Mouse (Mus musculus) CH12.LX (cell line): ENCODE measurements around the gene Stxbp3.

Source experiments
- EP300 ChIP-seq: IDR thresholded peaks from 2 replicates; pipeline ENCODE4 v1.6.1; 2011; ENCODE audit warnings: low read length, improper control_type of control experiment
- ETS1 ChIP-seq: conservative IDR thresholded peaks from 2 replicates; pipeline ENCODE4 v1.6.1; 2012; ENCODE audit warnings: low read depth, mild to moderate bottlenecking, inconsistent platforms, low read length, improper control_type of control experiment, moderate library complexity
- HCFC1 ChIP-seq: IDR thresholded peaks from 2 replicates; pipeline ENCODE4 v1.6.1; 2012; ENCODE audit warnings: low read depth, mild to moderate bottlenecking, inconsistent platforms, low read length, improper control_type of control experiment
- JUND ChIP-seq: conservative IDR thresholded peaks from 2 replicates; pipeline ENCODE4 v1.6.1; 2011; ENCODE audit warnings: low read depth, low read length, improper control_type of control experiment
- MAFK ChIP-seq: IDR thresholded peaks from 2 replicates; pipeline ENCODE4 v1.6.1; 2011; ENCODE audit warnings: low read length, improper control_type of control experiment; ENCODE audit not compliant: insufficient replicate concordance
- MYC ChIP-seq: IDR thresholded peaks from 2 replicates; pipeline ENCODE4 v1.6.1; 2011; ENCODE audit warnings: low read depth, mild to moderate bottlenecking, improper control_type of control experiment, low read length
- POLR2A ChIP-seq: IDR thresholded peaks from 2 replicates; pipeline ENCODE4 v1.6.1; 2011; ENCODE audit warnings: low read depth, mild to moderate bottlenecking, improper control_type of control experiment, low read length
- POLR2AphosphoS2 ChIP-seq: IDR thresholded peaks from 2 replicates; pipeline ENCODE4 v1.6.1; 2011; ENCODE audit warnings: low read depth, low read length, improper control_type of control experiment
- TCF12 ChIP-seq: IDR thresholded peaks from 2 replicates; pipeline ENCODE4 v1.6.1; 2014; ENCODE audit warnings: low read depth, mild to moderate bottlenecking, inconsistent platforms, low read length, improper control_type of control experiment
- USF1 ChIP-seq: IDR thresholded peaks from 2 replicates; pipeline ENCODE4 v1.6.1; 2014; ENCODE audit warnings: low read depth, mild to moderate bottlenecking, inconsistent platforms, low read length, improper control_type of control experiment
- USF2 ChIP-seq: conservative IDR thresholded peaks from 2 replicates; pipeline ENCODE4 v1.6.1; 2011; ENCODE audit warnings: low read depth, low read length, improper control_type of control experiment

DNA sequence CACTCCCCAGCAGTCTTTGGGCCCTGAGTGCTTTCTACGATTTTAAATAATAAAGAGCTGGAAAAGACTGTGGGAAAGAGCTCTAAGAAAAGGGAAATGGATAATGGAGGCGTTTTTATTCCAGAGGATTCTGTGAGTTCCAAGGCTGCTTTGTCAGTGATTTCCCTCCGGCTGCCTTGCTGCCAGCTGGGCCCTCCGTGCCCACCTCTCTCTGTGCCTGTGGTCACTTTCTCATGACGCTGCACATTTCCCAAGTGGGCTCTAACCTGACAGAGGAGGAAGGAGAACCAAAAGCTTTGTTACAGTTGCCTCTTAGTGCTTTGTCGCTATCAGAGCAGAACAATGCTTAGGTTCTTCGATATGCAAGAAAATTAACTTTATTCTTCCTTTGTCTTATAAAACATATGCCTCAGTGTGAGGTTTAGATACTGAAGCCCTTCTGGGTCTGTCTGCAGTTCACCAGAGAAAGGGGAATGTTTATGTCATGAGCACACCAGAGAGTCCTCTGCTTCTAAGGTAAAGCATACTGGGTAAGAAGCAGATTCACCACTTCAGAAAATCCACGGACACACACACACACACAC is 44.5 kb upstream of the Stxbp3 start:
- TF ChIP-seq MYC (no peak), ETS1 (no peak), EP300 (no peak), POLR2A (no peak), MAFK (0 out of 2 replicates have a peak, but pooled peaks have one; percentile 17), POLR2AphosphoS2 (no peak), HCFC1 (no peak), TCF12 (no peak), USF2 (no peak), JUND (no peak), USF1 (no peak)
